Mouse (Mus musculus): ENCODE measurements around the gene Arhgef2. TPM values are rescaled to one million over a fixed set of nuclear protein-coding genes. Genes with fewer than 3 reads are reported as not detected.
"Not testable (repeated sequence)": the region's sequence is repeated elsewhere in the genome, so short reads cannot be mapped to it uniquely, and the experiment has no call there.

Arhgef2 gene
- polyA plus RNA-seq, 1 experiment from 2014 or later: 116 TPM

DNA sequence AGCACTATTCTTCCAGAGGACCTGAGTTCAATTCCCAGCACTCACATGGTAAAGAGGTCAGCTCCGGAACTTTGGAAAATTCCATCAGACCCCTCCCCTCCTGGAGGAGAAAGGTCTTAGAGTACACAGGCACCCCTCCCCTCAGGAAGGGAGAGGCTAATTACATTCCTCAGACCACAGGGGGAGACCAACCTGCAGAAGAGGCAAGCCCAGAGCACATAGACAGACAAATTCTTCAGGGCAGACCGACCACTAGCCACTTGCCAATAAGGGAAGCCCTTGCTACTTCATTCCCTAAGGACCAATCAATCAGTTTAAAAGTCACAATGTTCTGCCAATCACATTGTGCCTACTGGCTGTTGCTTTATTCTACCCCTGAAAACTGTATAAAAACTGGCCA lies 32.9 kb upstream of the Arhgef2 start:
- Histone ChIP-seq H3K36me3 (replicated peaks) (peaks cover 31% of the 10 kb centered on the region), H3K27ac (replicated peaks) (no peak overlapping the region), H3K9me3 (no peaks in the 10 kb centered on the region), H3K27me3 (replicated peaks; ENCODE audit: low read depth, poor library complexity, severe bottlenecking) (no peaks in the 10 kb centered on the region), H3K4me1 (no peaks in the 10 kb centered on the region), H3K4me3 (no peak overlapping the region)
- DNase-seq (ENCODE audit: low spot score): no peak
- 75% methylated on average over 2 of the region's 2 CpGs for WGBS

DNA sequence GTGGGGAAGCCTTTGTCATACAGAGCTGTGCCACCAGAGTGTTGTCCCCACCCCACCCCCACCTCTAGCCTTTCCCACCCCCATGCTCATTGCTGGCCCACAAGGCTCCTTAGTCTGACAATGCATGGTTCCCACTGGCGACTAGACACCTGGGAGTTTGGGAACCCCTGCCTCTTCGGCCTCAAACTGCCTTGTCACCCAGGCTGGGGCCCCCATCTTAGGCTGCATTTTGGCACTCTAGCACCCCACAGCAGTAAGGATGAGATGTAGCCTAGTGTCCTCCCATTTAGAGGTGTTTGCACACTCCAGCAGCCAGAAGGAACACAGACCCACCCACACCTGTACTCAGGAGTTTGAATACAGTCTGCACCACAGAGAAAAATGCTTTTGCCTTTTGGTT lies 32.0 kb upstream of the Arhgef2 start:
- DNase-seq (ENCODE audit: low spot score): no peak
- H3K4me1 ChIP-seq: peaks cover under 1% of the 10 kb centered on the region; the same call in 1 of the 2 replicates
- H3K27me3 ChIP-seq (replicated peaks; ENCODE audit: low read depth, poor library complexity, severe bottlenecking): no peaks in the 10 kb centered on the region
- WGBS: 92% methylated on average over 2 of the region's 2 CpGs
- no peaks in the 10 kb centered on the region for H3K9me3 ChIP-seq
- H3K4me3 ChIP-seq: no peak overlapping the region
- peaks cover 21% of the 10 kb centered on the region for H3K36me3 ChIP-seq (replicated peaks)
- H3K27ac ChIP-seq (replicated peaks): no peak overlapping the region

DNA sequence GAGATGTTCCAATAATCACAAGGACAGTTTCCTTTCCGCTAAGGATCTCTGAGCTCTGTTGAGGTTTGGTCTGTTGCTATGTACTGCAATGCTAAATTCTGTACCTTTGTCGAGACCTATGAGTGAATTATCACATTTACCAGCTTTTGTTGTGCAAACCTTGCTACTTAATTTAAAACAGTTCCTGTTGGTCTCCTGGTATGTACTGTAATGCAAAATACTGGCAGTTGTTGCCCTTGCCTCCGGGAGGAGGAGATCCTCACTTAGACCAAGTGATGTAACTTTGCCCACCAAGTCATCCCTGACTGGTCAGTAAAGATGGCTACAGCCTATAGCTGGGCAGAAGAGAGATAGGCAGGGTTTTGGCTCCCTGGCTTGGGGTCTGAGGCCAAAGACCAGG lies 30.2 kb upstream of the Arhgef2 start, which contains the start of gene Ssr2:
Gene Ssr2, plus strand, starts transcription at position 337 of the 400 bp plus-strand sequence.
- Histone ChIP-seq H3K9me3 (no peaks in the 10 kb centered on the region), H3K27ac (replicated peaks) (no peak within 1 kb of the TSS), H3K27me3 (replicated peaks; ENCODE audit: low read depth, poor library complexity, severe bottlenecking) (no peaks in the 10 kb centered on the region), H3K36me3 (replicated peaks) (peaks cover 4% of the 10 kb centered on the region), H3K4me3 (no peak within 1 kb of the TSS), H3K4me1 (peaks cover 11% of the 10 kb centered on the region)
- no peak for DNase-seq (ENCODE audit: low spot score)
- 88% methylated on average over 3 of the region's 3 CpGs for WGBS

DNA sequence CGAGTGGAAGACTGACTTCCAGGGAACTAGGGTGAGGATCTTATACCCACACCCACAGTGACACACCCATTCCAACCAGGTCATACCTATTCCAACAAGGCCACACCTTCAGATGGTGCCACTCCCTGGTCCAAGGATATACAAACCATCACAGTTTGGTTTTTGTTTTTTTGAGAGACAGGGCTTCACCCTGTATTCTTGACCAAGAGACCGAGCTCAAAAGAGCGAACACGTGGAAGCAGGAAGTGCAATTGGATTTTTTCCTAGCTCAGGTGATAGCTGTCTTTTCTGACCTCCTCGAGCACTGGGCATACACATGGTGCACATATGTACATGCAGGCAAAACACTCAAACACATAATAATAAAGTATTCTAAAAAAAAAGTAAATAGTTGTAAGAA lies 27.9 kb upstream of the Arhgef2 start:
- H3K27me3 ChIP-seq (replicated peaks; ENCODE audit: low read depth, poor library complexity, severe bottlenecking); H3K9me3 ChIP-seq; DNase-seq (ENCODE audit: low spot score); H3K4me3 ChIP-seq; H3K27ac ChIP-seq (replicated peaks): not testable (repeated sequence)
- Histone ChIP-seq H3K4me1 (peaks cover 17% of the 10 kb centered on the region), H3K36me3 (replicated peaks) (peaks cover 22% of the 10 kb centered on the region)
- 87% methylated on average over 5 of the region's 5 CpGs for WGBS

DNA sequence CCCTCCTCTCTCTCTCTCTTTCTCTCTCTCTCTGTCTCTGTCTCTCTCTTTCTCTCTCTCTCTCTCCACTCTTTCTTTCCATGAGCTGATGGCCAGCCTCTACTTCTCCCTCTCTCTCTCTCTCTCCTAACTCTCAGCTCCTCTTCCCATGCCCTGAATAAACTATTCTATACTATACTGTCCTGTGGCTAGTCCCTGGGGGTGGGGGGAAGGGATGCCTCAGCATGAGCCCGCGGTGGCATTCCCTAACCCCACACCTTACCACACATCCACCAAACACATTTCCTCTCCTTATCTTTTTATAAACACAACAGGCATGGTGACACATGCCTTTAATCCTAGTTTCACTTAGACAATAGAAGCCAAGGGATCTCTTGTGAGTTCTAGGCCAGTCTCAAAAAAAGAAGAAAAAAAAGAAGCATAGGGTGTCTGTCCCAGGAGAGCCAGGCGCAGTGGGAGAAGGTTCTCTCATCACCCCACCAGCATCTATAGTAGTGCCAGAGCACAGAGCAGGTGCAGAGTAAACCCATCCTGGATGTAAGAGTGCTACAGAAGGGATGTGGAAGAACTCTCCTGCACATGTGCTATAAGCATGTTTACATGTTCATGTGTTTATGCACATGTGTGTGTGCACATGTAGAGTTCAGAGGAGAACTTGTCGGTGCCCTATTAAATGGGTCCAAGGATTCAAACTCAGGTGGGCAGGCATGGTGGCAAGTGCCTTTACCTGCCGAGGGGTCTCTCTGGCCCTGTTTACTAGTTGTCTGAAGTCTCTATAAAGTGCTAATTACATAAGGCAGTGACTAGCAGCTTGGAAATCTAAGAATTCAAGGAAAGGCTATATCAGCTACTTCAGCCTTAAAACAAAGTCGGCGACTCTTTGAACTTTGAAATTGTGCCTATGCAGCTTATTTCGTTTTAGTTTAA lies 27.0 kb upstream of the Arhgef2 start:
- Histone ChIP-seq H3K36me3 (replicated peaks) (peaks cover 32% of the 10 kb centered on the region), H3K27ac (replicated peaks) (peak overlapping the region; percentile 87), H3K9me3 (no peaks in the 10 kb centered on the region), H3K27me3 (replicated peaks; ENCODE audit: low read depth, poor library complexity, severe bottlenecking) (no peaks in the 10 kb centered on the region), H3K4me1 (peaks cover 17% of the 10 kb centered on the region), H3K4me3 (peak overlapping the region; percentile 98)
- 50% methylated on average over 8 of the region's 8 CpGs for WGBS
- DNase-seq (ENCODE audit: low spot score): no peak

DNA sequence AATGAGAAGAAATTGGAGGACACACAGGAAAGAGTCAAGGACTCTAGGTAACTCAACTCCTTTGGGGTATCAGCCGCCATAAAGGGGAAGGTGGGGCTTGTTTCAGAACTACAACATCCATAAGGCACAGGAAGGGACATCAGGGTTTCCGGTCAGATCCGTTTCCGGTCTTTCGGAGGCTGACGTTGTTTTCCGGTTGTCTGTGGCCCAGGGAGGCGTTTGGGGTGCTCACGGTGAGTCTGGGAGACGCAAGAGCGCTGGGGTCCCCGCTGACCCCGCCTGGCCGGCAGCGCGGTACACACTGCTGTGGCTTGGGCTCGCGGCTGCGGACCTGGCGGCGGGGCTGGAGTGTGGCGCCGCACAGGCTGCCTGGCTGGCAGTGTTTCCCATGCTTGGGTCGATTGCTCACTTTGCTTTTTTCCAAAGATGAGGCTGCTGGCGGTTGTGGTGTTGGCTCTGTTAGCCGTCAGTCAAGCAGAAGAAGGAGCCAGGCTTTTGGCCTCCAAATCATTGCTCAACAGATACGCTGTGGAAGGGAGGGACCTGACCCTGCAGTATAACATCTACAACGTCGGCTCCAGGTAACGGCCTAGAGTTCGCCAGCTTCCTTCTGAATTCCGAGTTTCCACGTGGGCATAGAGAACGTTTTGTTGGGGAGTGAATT lies 26.2 kb upstream of the Arhgef2 start:
- Histone ChIP-seq H3K27me3 (replicated peaks; ENCODE audit: low read depth, poor library complexity, severe bottlenecking) (no peaks in the 10 kb centered on the region), H3K4me1 (peaks cover 17% of the 10 kb centered on the region), H3K27ac (replicated peaks) (peak overlapping the region; percentile 87), H3K4me3 (peak overlapping the region; percentile 98), H3K9me3 (no peaks in the 10 kb centered on the region), H3K36me3 (replicated peaks) (peaks cover 40% of the 10 kb centered on the region)
- peak; percentile 85 for DNase-seq (ENCODE audit: low spot score)
- under 1% methylated on average over 34 of the region's 34 CpGs for WGBS

DNA sequence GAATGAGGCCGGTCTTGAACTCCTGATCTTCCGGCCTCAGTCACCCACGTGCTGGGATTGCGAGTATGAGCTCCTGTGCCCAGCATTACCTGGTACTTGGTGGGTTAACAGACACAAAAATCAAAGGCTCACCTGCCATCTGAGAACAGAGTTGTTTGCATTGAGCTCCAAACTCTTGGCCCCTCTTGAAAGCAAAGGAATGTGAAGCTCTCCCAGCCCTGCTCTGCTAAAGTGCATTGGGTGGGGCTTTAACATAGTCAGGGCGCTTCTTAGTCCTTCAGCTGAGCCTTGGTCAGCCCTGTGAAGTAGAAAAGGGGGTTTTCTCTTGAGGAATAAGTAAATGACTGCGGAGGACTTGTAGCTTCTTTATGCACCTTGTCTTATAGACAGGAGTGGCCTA lies 20.0 kb upstream of the Arhgef2 start:
- DNase-seq (ENCODE audit: low spot score): no peak
- Histone ChIP-seq H3K4me1 (peaks cover 11% of the 10 kb centered on the region), H3K4me3 (no peak overlapping the region), H3K27me3 (replicated peaks; ENCODE audit: low read depth, poor library complexity, severe bottlenecking) (no peaks in the 10 kb centered on the region), H3K36me3 (replicated peaks) (peaks cover 90% of the 10 kb centered on the region), H3K27ac (replicated peaks) (no peak overlapping the region), H3K9me3 (no peaks in the 10 kb centered on the region)
- 92% methylated on average over 6 of the region's 6 CpGs for WGBS

DNA sequence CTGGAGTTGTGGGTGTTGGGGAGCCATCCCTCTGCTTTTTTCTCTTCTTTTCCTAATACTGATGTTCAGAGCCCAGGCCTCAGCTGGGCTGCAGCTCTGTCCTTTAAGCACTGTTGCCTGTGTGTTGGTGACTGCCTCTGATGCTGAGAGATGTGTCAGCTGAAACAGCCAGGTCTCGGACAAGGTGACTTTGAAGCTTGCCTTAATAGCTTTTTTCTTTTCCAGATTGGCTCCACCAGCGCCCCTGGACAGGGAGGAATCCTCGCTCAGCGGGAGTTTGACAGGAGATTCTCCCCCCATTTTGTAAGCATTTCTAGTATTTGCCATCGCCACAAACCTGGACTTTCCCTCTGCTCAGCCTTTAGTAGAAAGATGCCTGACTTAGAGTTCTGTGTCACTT lies 19.1 kb upstream of the Arhgef2 start:
- H3K4me1 ChIP-seq: peaks cover 16% of the 10 kb centered on the region
- no peak overlapping the region for H3K27ac ChIP-seq (replicated peaks)
- WGBS: 93% methylated on average over 5 of the region's 5 CpGs
- no peaks in the 10 kb centered on the region for H3K9me3 ChIP-seq
- H3K4me3 ChIP-seq: no peak overlapping the region
- no peak for DNase-seq (ENCODE audit: low spot score)
- peaks cover 83% of the 10 kb centered on the region for H3K36me3 ChIP-seq (replicated peaks)
- H3K27me3 ChIP-seq (replicated peaks; ENCODE audit: low read depth, poor library complexity, severe bottlenecking): no peaks in the 10 kb centered on the region

DNA sequence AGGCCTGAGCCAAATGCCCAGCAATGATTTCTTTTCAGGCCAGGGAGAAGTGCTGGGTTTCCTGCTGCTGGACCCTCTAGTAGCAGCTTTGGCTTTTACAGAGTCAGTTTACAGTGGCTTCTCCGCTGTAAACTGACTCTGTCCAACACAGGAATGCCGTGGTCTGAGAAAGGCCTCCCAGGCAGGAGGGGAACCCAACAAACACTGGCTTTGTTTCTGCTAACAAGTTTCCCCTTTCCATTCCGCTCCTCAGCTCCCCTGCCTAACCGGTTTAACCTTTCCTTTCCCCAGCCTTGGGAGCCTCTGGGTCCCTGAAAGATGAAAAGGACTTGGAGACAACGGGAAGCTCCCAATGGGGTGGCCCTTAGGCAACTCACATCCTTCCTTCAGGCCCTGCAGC lies 15.5 kb upstream of the Arhgef2 start:
- WGBS: 10% methylated on average over 5 of the region's 5 CpGs
- peak; percentile 37 for DNase-seq (ENCODE audit: low spot score)
- Histone ChIP-seq H3K36me3 (replicated peaks) (peaks cover 48% of the 10 kb centered on the region), H3K4me1 (peaks cover 27% of the 10 kb centered on the region), H3K9me3 (no peaks in the 10 kb centered on the region), H3K27ac (replicated peaks) (peak overlapping the region; percentile 22; the same call in 1 of the 2 replicates), H3K4me3 (no peak overlapping the region), H3K27me3 (replicated peaks; ENCODE audit: low read depth, poor library complexity, severe bottlenecking) (no peaks in the 10 kb centered on the region)

DNA sequence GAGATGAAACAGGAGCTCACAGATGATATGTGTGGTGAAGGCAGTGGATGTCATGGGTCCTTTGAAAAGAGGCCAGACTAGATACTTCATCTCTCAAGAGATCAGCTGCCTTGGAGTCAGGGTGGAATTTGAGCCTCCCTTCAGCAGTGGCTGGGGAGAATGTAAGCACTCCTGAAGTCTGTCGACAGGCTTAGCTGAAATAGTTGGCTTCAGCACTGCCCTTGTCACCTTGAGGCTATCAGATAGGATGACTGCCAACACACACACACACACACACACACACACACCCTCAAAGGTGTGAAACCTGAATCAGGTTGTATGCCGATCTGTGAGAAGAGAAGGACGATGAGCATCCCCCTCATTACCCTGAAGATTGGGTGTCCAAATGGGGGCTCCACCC lies 14.7 kb upstream of the Arhgef2 start:
- no peaks in the 10 kb centered on the region for H3K27me3 ChIP-seq (replicated peaks; ENCODE audit: low read depth, poor library complexity, severe bottlenecking)
- peak overlapping the region; percentile 22; the same call in 1 of the 2 replicates for H3K27ac ChIP-seq (replicated peaks)
- H3K4me3 ChIP-seq: peak overlapping the region; percentile 8; the same call in 1 of the 2 replicates
- WGBS: 54% methylated on average over 3 of the region's 3 CpGs
- H3K36me3 ChIP-seq (replicated peaks): peaks cover 40% of the 10 kb centered on the region
- no peak for DNase-seq (ENCODE audit: low spot score)
- H3K4me1 ChIP-seq: peaks cover 27% of the 10 kb centered on the region
- no peaks in the 10 kb centered on the region for H3K9me3 ChIP-seq

DNA sequence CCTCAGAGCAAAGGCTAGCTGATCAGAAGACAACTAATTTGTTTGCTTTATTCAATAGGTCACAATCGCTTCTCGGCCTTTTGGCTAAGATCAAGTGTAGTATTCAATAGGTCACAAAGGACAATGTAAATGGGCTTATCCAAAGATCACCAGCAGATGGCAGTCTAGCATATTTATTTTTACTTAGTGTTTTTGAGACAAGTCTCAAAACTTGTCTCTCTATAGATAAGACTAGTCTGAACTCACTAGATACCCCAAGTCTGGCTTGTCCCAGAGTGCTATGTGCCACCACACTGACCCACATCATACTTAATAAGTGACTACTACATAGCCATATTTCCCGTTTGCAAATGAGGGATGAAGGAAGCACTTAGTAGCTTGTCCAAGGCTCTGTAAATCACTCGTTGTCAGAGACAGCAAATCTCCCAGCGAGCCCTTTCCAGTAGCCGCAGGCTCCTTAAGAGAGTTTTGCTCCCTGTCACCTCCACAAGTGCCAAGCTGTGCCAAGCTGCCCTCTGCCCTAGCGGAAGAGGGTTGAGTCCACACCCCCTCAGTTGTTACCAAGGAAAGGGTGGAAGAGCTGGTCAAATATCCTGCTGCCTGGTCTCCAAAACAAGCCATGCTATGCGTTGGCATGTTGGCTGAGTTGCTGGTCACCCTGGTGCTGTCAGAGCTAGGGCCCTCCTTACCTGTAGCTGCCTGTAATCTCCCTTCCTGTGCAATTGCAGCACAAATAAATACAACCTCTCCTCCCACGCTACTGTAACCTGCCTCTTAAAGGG lies 13.6 kb upstream of the Arhgef2 start:
- 33% methylated on average over 9 of the region's 9 CpGs for WGBS
- peaks cover 32% of the 10 kb centered on the region for H3K36me3 ChIP-seq (replicated peaks)
- H3K27ac ChIP-seq (replicated peaks): peak overlapping the region; percentile 66; the same call in 1 of the 2 replicates
- peaks cover 31% of the 10 kb centered on the region for H3K4me1 ChIP-seq
- H3K4me3 ChIP-seq: peak overlapping the region; percentile 8; the same call in 1 of the 2 replicates
- H3K27me3 ChIP-seq (replicated peaks; ENCODE audit: low read depth, poor library complexity, severe bottlenecking): no peaks in the 10 kb centered on the region
- no peaks in the 10 kb centered on the region for H3K9me3 ChIP-seq
- DNase-seq (ENCODE audit: low spot score): no peak

DNA sequence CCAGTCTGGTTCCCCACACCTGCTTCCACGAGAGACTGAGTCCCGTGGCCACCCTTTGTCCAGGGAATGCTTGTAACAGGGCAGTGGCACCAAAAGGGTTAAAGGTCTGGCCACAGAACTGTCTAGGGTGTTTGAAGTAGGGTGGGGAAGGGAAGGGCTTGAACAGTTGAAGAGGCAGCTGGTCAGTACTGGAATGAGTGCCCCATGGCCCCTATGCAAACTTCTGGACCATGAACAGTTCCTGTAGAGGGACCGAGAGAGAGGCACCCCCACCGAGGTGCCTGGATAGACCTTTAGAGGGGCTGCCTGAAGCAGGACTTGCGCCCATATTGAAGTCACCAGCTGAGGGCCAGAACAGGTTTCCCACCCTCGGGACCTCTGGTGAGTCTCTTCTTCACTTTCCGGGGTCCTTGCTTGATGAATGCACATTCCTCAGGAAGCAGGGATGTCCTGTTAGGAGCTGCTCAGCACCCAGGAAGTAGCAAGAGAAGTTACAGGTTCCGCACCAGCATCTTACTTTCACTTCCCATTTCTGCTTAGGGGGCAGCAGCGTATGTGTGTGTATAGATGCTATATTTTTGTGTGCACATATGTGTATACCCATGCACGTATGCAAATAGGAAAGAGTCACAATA lies 12.7 kb upstream of the Arhgef2 start:
- H3K4me3 ChIP-seq: no peak overlapping the region
- peaks cover 31% of the 10 kb centered on the region for H3K4me1 ChIP-seq
- H3K36me3 ChIP-seq (replicated peaks): peaks cover 23% of the 10 kb centered on the region
- WGBS: 71% methylated on average over 10 of the region's 10 CpGs
- H3K27ac ChIP-seq (replicated peaks): no peak overlapping the region
- DNase-seq (ENCODE audit: low spot score): no peak
- no peaks in the 10 kb centered on the region for H3K27me3 ChIP-seq (replicated peaks; ENCODE audit: low read depth, poor library complexity, severe bottlenecking)
- no peaks in the 10 kb centered on the region for H3K9me3 ChIP-seq
